Mouse (Mus musculus) testis, postnatal 14 days (tissue): ENCODE results near the gene Cpne2.

ENCODE experiments used
- DNase-seq: peaks from one replicate; pipeline ENCODE4 v3.0.0; 2021; ENCODE audit warnings: low spot score

Gene Cpne2

DNA sequence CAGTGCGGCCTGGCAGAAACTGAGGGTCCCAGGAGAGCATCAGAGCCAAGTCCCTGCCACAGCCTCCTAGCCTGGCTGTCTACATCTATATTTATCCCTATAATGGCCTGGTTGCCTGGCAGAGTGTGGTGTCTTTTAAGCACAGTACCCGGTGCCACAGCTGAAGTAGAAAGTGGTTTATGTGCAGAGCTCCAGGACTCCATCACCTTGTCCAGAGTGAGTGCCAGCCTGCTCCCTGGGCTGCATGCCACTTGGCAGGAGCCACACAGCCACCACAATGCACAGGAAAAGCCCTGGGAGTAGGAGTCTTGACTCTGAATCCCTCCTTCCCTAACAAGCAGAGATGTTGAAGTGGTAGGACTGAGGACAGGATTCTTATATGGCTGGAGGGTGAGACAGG is 4.7 kb downstream of the Cpne2 start:
- DNase-seq = no peak

DNA sequence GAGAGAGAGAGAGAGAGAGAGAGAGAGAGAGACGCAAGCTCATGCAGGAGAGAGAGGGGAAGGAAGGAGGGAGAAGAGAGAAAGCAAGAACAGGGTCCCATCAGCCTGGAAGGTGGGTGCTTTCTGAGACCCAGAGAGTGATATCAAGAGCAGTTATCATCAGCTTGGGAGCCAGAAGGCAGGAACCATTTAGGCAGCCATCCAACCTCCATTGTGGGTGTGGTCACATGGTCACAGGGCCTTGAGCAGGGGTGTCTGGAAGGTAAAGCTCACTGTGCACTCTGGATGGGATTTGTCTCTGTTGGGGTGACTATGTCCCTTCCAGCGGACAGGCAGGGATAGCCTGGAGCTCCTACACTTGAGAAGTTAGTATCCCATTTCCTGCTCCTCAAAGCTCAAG is 7.2 kb downstream of the Cpne2 start:
- no peak for DNase-seq

DNA sequence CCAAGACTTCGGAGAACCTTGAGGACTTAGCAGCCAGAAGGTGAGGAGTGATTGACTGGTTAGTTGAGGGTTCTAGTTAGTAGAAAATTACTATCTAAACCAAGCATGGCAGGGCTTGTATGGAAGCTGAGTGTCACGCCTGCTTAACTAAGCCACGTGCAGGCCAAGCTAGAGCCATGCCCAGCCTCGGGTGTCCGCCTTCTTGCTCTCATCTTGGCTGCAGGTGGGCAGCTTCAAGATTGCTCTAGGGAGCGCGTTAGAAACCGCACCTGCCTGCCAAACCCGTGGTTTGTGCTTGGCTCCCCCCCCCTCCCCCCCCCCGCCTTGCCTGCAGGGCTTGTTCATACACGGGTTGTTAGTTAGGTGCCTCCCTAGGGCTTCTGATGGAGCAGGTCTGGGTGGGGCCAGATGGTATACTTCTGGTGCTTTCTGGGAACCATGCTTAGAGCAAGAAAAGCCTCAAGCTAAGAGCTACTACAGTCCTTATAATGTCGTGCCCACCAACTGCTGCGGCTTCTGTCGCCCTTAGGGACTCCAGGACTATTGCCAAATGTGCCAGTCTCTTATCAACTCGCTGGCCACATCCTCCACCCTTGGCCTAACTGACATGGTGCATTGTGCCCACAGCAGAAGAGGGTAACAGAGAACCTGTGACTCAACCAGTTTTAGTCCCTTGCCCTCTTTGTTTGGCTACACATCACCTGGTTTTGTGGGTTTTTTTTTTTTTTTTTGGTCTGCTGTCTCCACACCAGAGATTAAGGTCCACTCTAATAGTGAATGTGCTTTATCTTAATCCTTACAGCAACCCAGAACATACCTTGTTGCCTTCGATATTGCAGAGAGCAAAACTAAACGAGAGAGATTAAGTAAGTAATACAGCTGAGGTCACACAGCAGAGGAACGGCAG is 8.4 kb downstream of the Cpne2 start:
- DNase-seq = no peak

DNA sequence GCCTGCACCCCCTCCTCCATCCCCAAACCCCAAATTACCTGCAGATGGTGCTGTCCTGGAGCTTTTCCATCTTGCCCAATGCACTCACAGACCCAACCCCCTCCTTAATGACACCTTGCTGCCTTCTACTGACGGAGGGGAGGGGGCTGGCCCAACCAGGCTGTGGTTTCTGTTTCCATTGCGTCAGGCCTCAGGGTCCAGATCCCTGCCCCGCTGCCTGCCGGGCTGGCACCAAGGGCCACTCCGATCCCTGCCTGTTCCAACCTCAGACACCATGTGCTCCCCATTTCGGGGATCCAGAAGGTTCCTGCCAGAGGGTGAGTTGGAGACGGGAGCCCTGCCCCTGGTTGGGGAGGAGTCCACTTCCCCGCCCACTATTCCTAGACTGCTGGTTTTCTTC is 11.2 kb downstream of the Cpne2 start:
- no peak for DNase-seq

GRCm38 (mm10) chr8:94549041-94549440 is 16.3 kb downstream of the Cpne2 start:
- DNase-seq = no peak

GRCm38 (mm10) chr8:94549482-94549881 is 16.7 kb downstream of the Cpne2 start:
- no peak for DNase-seq

GRCm38 (mm10) chr8:94549998-94550397 is 17.2 kb downstream of the Cpne2 start:
- no peak for DNase-seq

- DNase-seq = no peak
These were observed 19.0 kb downstream of the Cpne2 start for GRCm38 (mm10) chr8:94551471-94552422.

DNA sequence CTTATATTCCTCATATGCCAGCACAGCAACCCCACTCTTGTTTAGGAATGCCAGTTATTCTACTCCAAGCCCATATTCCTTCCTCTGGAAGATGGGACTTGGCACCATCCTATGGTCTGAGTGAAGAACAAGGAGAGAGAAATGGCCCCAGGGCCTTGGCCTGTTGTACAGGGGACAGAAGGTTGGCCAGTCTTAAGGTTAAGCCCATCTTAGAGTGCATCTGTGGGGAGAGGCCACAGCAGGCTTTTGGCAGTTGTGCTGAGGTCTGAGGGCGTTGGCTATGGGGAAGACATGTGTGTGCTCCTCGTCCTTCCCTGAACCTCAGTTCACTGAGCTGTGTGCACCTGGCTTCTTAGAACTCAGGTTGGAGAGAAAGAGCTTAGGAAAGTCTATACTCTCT is 19.9 kb downstream of the Cpne2 start:
- no peak for DNase-seq

- DNase-seq = no peak
These were observed 24.5 kb downstream of the Cpne2 start for GRCm38 (mm10) chr8:94557281-94557680.

DNA sequence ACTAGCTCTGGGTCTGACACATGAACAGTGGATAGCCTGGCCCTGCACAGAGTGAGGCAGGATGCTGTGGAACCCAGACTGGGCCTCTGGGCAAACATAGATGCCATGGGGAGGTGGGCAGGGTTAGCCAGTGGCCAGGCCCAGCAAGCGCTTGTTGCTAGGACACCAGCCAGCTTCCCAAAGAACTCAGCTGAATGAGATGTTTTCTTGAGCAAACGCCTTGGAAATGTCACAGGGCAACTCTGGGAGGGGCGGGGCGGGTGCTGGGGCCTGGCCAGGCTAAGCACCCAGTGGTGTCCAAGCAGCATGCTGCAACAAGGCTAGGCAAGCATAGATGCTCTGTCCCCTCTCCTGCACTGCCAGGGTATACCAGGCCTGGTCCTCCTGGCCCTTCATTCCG is 28.5 kb downstream of the Cpne2 start:
- DNase-seq = no peak

DNA sequence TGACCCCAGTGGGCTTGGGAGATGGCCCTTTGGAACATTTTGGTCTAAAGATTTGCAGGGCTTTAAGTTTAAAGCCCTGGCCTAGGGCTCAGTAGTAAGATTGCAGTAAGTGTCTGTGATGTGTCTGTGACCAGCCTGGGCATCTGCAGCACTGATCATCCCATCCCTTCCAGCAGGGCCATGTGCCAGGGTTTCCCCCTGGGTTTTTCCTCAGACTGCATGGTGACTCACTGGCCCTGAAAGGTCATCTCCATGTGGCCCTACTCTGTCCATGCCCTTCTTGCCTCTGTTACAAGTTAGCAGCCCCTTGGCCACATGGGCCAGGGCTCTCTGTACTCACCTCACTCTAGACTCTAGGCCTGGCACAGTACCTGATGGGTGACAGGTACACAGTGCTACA is 31.6 kb downstream of the Cpne2 start:
- no peak for DNase-seq

GRCm38 (mm10) chr8:94566033-94566432 is 33.2 kb downstream of the Cpne2 start:
- DNase-seq = no peak

GRCm38 (mm10) chr8:94566446-94567158 is 33.8 kb downstream of the Cpne2 start:
- DNase-seq = no peak

- DNase-seq = no peak
These were observed 34.5 kb downstream of the Cpne2 start for GRCm38 (mm10) chr8:94567159-94567849.

DNA sequence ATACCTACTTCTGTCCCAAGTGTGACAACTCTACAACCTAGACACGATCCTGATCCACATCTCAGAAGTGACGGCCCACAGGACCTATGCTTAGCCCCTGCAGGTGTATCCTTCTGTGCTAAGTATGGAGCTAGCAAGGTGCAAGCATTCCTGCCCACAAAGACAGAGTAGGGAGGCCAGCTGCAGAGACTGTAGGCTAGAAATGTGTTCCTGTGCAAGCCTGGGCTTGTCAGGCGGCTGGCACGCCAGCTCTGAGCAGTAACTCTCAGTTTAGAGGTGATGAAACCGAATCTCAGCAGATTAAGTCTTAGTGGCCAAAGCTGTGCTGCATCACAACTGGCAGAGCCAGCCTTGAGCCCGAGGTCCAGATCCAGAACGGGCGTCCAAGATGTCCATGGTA is 35.3 kb downstream of the Cpne2 start:
- DNase-seq = no peak

- no peak for DNase-seq
These were observed 36.6 kb downstream of the Cpne2 start for GRCm38 (mm10) chr8:94569419-94569818.

- DNase-seq = no peak
These were observed 39.1 kb downstream of the Cpne2 start for GRCm38 (mm10) chr8:94571896-94572295.

GRCm38 (mm10) chr8:94574159-94574907 is 41.5 kb downstream of the Cpne2 start:
- DNase-seq = no peak

GRCm38 (mm10) chr8:94575148-94575547 is 42.4 kb downstream of the Cpne2 start:
- no peak for DNase-seq
